Mouse (Mus musculus) adrenal gland, adult 8-10 months (tissue): ENCODE data around the gene Psmd13. TPM values are rescaled to one million over a fixed set of nuclear protein-coding genes. Genes with fewer than 3 reads are reported as not detected.

ENCODE experiments used
- DNase-seq: peaks from one replicate; pipeline ENCODE4 v3.0.0; 2022
- total RNA-seq, 4 experiments: library from RNA; stranded (reverse); gene quantifications; 2 replicates each; pipeline ENCODE4 v1.2.4; 2022

The Psmd13 gene
- total RNA-seq, 4 experiments from 2014 or later, result 113 to 125 (median 116) TPM

- DNase-seq, result no peak
Observed at GRCm38 (mm10) chr7:140946311-140946710, 64.5 kb downstream of the Psmd13 start.

GRCm38 (mm10) chr7:140946980-140947379 is 65.2 kb downstream of the Psmd13 start:
- DNase-seq, result no peak

- peak; percentile 82 for DNase-seq
Observed at GRCm38 (mm10) chr7:140948161-140948560, 66.4 kb downstream of the Psmd13 start.

Other genes starting within 250 kb of the Psmd13 start
- gene Olfr53, start 235.5 kb upstream of the Psmd13 start, total RNA-seq, result not detected
- gene Olfr539, start 222.0 kb upstream of the Psmd13 start, total RNA-seq, result under 1 TPM; 0.03 TPM
- not detected for gene Olfr45, start 200.0 kb upstream of the Psmd13 start, total RNA-seq
- gene Olfr541, start 184.7 kb upstream of the Psmd13 start, total RNA-seq, result not detected
- gene Cyp2e1, start 118.2 kb upstream of the Psmd13 start, total RNA-seq, result 100 to 1,000 TPM in 3 of 4 experiments, 10 to 100 TPM in 1; 87.7 to 302 (median 204) TPM
- not detected for gene Syce1, start 94.1 kb upstream of the Psmd13 start, total RNA-seq
- gene Zfp941, start 59.8 kb upstream of the Psmd13 start, total RNA-seq, result 1 to 10 TPM; 3.8 to 8.6 (median 5.7) TPM
- gene Urah, start 47.0 kb upstream of the Psmd13 start, total RNA-seq, result 1 to 10 TPM in 2 of 4 experiments, under 1 TPM in 1, not detected in 1; 0.73 to 1.8 (median 1.0) TPM
- gene Scgb1c1, start 36.4 kb upstream of the Psmd13 start, total RNA-seq, result not detected
- gene Odf3, start 34.2 kb upstream of the Psmd13 start, total RNA-seq, result 1 to 10 TPM in 2 of 4 experiments, under 1 TPM in 1, not detected in 1; 0.23 to 1.3 (median 1.2) TPM
- gene Gm45785, start 25.6 kb upstream of the Psmd13 start, total RNA-seq, result 1 to 10 TPM in 2 of 4 experiments, not detected in 2; 1.0 to 1.2 TPM
- gene Ric8a, start 25.0 kb upstream of the Psmd13 start, total RNA-seq, result 10 to 100 TPM; 59.8 to 87.7 (median 75.9) TPM
- 10 to 100 TPM; 37.7 to 53.3 (median 46.1) TPM for gene Bet1l, start 24.4 kb upstream of the Psmd13 start, total RNA-seq
- gene Sirt3, start 341 bp downstream of the Psmd13 start, total RNA-seq, result 10 to 100 TPM; 33.4 to 48.7 (median 41.0) TPM
- 100 to 1,000 TPM in 3 of 4 experiments, 10 to 100 TPM in 1; 73.2 to 522 (median 364) TPM for gene Cox8b, start 18.5 kb downstream of the Psmd13 start, total RNA-seq
- gene Nlrp6, start 38.9 kb downstream of the Psmd13 start, total RNA-seq, result 1 to 10 TPM; 1.4 to 4.0 (median 2.9) TPM
- gene Pgghg, start 59.4 kb downstream of the Psmd13 start, total RNA-seq, result 10 to 100 TPM; 37.1 to 69.0 (median 52.9) TPM
- gene Ifitm5, start 68.3 kb downstream of the Psmd13 start, total RNA-seq, result 1 to 10 TPM; 1.1 to 2.7 (median 1.9) TPM
- gene Gm45717, start 74.0 kb downstream of the Psmd13 start, total RNA-seq, result not detected
- gene Ifitm2, start 74.0 kb downstream of the Psmd13 start, total RNA-seq, result 100 to 1,000 TPM; 431 to 671 (median 563) TPM
- gene Ifitm1, start 85.3 kb downstream of the Psmd13 start, total RNA-seq, result 10 to 100 TPM; 10.6 to 14.0 (median 13.4) TPM
- 100 to 1,000 TPM; 105 to 128 (median 116) TPM for gene Ifitm3, start 128.8 kb downstream of the Psmd13 start, total RNA-seq
- 1 to 10 TPM in 2 of 4 experiments, under 1 TPM in 1, not detected in 1; 0.81 to 1.5 (median 1.2) TPM for gene Ifitm6, start 136.0 kb downstream of the Psmd13 start, total RNA-seq
- not detected for gene Gm17387, start 147.2 kb downstream of the Psmd13 start, total RNA-seq
- 1 to 10 TPM; 2.0 to 6.1 (median 2.7) TPM for gene B4galnt4, start 179.1 kb downstream of the Psmd13 start, total RNA-seq
- 1 to 10 TPM; 1.6 to 3.1 (median 2.1) TPM for gene Pkp3, start 196.2 kb downstream of the Psmd13 start, total RNA-seq
- gene Sigirr, start 218.6 kb downstream of the Psmd13 start, total RNA-seq, result 1 to 10 TPM; 4.2 to 5.8 (median 4.8) TPM
- gene Ano9, start 235.8 kb downstream of the Psmd13 start, total RNA-seq, result under 1 TPM in 1 of 4 experiments, not detected in 3; 0.21 TPM
- gene Ptdss2, start 240.4 kb downstream of the Psmd13 start, total RNA-seq, result 10 to 100 TPM; 36.4 to 46.7 (median 43.0) TPM